Mouse (Mus musculus) gastrocnemius, postnatal 14 days (tissue): ENCODE measurements around the gene Tbx6. TPM values are rescaled to one million over a fixed set of nuclear protein-coding genes. Genes with fewer than 3 reads are reported as not detected.

Experiments used
- DNase-seq: peaks from one replicate; pipeline ENCODE4 v3.0.0; 2021; ENCODE audit warnings: mixed read lengths
- intact Hi-C: fragments of 180-260 bp; cut with DNase I; formaldehyde crosslinking; loops from one replicate; pipeline ENCODE4 v1.15.1; 2025; ENCODE audit warnings: low total_unique reads
- long read RNA-seq, 2 experiments: library from polyadenylated mRNA; stranded (forward); transcript quantifications; one replicate each; pipeline ENCODE4 v2.0.0; 2021
- total RNA-seq, 2 experiments: library from RNA; stranded (reverse); gene quantifications; 2 replicates each; pipeline ENCODE4 v1.2.3; 2021

Gene Tbx6
- total RNA-seq: under 1 TPM; 0.31 to 0.55 TPM
- long read RNA-seq, experiment 1: 0 reads
- long read RNA-seq, experiment 2, partial matches to known transcripts: 0 of 1 reads
- long read RNA-seq, experiment 2, other reads (novel, unspliced or antisense): 1 of 1 reads

GRCm38 (mm10) chr7:126780971-126781635, at the start of gene Tbx6:
Gene Tbx6 (plus strand): TSS chr7:126781483.
- no peak for DNase-seq
- intact Hi-C loops: no loop called here

GRCm38 (mm10) chr7:126736122-126736521, 45.2 kb upstream of the Tbx6 start:
- DNase-seq: no peak
- intact Hi-C loops: no loop called here

- DNase-seq: no peak
- intact Hi-C loops: no loop called here
Measured at GRCm38 (mm10) chr7:126739551-126739950, 41.7 kb upstream of the Tbx6 start.

- intact Hi-C loops: no loop called here
- DNase-seq: no peak
Measured at GRCm38 (mm10) chr7:126740132-126740735, 41.0 kb upstream of the Tbx6 start.

GRCm38 (mm10) chr7:126740977-126741376, 40.3 kb upstream of the Tbx6 start:
- no peak for DNase-seq
- intact Hi-C loops: no loop called here

- no peak for DNase-seq
- intact Hi-C loops: no loop called here
Measured at GRCm38 (mm10) chr7:126741452-126741851, 39.8 kb upstream of the Tbx6 start.

- DNase-seq: no peak
- intact Hi-C loops: no loop called here
Measured at GRCm38 (mm10) chr7:126741964-126742482, 39.3 kb upstream of the Tbx6 start.

GRCm38 (mm10) chr7:126746066-126746465, 35.2 kb upstream of the Tbx6 start:
- DNase-seq: no peak
- intact Hi-C loops: no loop called here

GRCm38 (mm10) chr7:126746798-126747197, 34.5 kb upstream of the Tbx6 start:
- no peak for DNase-seq
- intact Hi-C loops: no loop called here

GRCm38 (mm10) chr7:126748824-126749223, 32.5 kb upstream of the Tbx6 start:
- no peak for DNase-seq

GRCm38 (mm10) chr7:126749582-126750343, 31.5 kb upstream of the Tbx6 start:
- intact Hi-C loops: no loop called here
- no peak for DNase-seq

More at GRCm38 (mm10) chr7:126748824-126749223, 32.5 kb upstream of the Tbx6 start:
- intact Hi-C loops: no loop called here

GRCm38 (mm10) chr7:126754866-126755265, 26.4 kb upstream of the Tbx6 start:
- DNase-seq: peak; percentile 80
- intact Hi-C loops: no loop called here

- no peak for DNase-seq
- intact Hi-C loops: no loop called here
Measured at GRCm38 (mm10) chr7:126758539-126758938, 22.7 kb upstream of the Tbx6 start.

GRCm38 (mm10) chr7:126759050-126759671, 22.1 kb upstream of the Tbx6 start, which contains the start of gene Mapk3:
Gene Mapk3 (plus strand): TSS chr7:126759601.
- intact Hi-C loops: no loop called here
- DNase-seq: peak; percentile 90

- intact Hi-C loops: no loop called here
- no peak for DNase-seq
Measured at GRCm38 (mm10) chr7:126759672-126760390, 21.5 kb upstream of the Tbx6 start.

GRCm38 (mm10) chr7:126760391-126760802, 20.9 kb upstream of the Tbx6 start:
- intact Hi-C loops: no loop called here
- peak; percentile 79 for DNase-seq

GRCm38 (mm10) chr7:126760956-126761355, 20.3 kb upstream of the Tbx6 start:
- intact Hi-C loops: no loop called here

GRCm38 (mm10) chr7:126761529-126762067, 19.7 kb upstream of the Tbx6 start:
- DNase-seq: no peak
- intact Hi-C loops: no loop called here

More at GRCm38 (mm10) chr7:126760956-126761355, 20.3 kb upstream of the Tbx6 start:
- no peak for DNase-seq
